Mouse (Mus musculus) limb, embryonic 10.5 days (tissue): ENCODE measurements around the gene Xpnpep3. TPM values are rescaled to one million over a fixed set of nuclear protein-coding genes. Genes with fewer than 3 reads are reported as not detected.

Source experiments
- polyA plus RNA-seq: library from polyadenylated mRNA; unstranded; fragments of >200 nt; fragmentation: Nextera tagmentation; extraction: Ambion mirVana; gene quantifications from 2 replicates; pipeline ENCODE4 v1.2.1, GENCODE M21; 2016

Gene Xpnpep3
- polyA plus RNA-seq, 1 experiment from 2014 or later, result 13.9 TPM

Other genes starting within 250 kb of the Xpnpep3 start
- 24.0 and 24.9 TPM in 2 replicates for gene Mrtfa, start 209.4 kb upstream of the Xpnpep3 start, polyA plus RNA-seq
- gene Mchr1, start 164.6 kb upstream of the Xpnpep3 start, polyA plus RNA-seq, result 0.25 TPM in 1 of 2 replicates, not detected in the other
- 86.9 and 93.6 TPM in 2 replicates for gene Slc25a17, start 39.3 kb upstream of the Xpnpep3 start, polyA plus RNA-seq
- 222 and 234 TPM in 2 replicates for gene St13, start 61 bp upstream of the Xpnpep3 start, polyA plus RNA-seq
- 3.0 and 4.0 TPM in 2 replicates for gene Dnajb7, start 8.2 kb downstream of the Xpnpep3 start, polyA plus RNA-seq
- 590 and 611 TPM in 2 replicates for gene Rbx1, start 66.2 kb downstream of the Xpnpep3 start, polyA plus RNA-seq
- 17.4 and 20.7 TPM in 2 replicates for gene Ep300, start 185.2 kb downstream of the Xpnpep3 start, polyA plus RNA-seq